Mouse (Mus musculus) CH12.LX (cell line): Measurements from ENCODE around the gene Olfr427. TPM values are rescaled to one million over a fixed set of nuclear protein-coding genes. Genes with fewer than 3 reads are reported as not detected.

Experiments
- DNase-seq: peaks from one replicate; pipeline ENCODE4 v3.0.0-alpha.2; 2013; ENCODE audit errors: extremely low read depth
- H3K27ac ChIP-seq: 2 replicates; pipeline ENCODE4 v1.5.1; 2012; ENCODE audit warnings: low read depth, mild to moderate bottlenecking, control low read depth, moderate library complexity; ENCODE audit not compliant: insufficient read depth
- H3K27me3 ChIP-seq: replicated peaks from 2 replicates; pipeline ENCODE3; 2012; ENCODE audit warnings: inconsistent platforms
- H3K36me3 ChIP-seq, 2 experiments: replicated peaks in 1 of 2; 2 replicates each; pipeline versions ENCODE3 to v1.6.1; 2012; ENCODE audit warnings: inconsistent platforms in 1 of 2, low read length in 1 of 2, mild to moderate bottlenecking in 1 of 2, mixed read lengths in 1 of 2, moderate library complexity in 1 of 2; ENCODE audit not compliant: control insufficient read depth in 1 of 2, insufficient read depth in 1 of 2
- H3K4me1 ChIP-seq, 2 experiments: 2 replicates each; pipeline ENCODE4 v1.6.1; 2012; ENCODE audit warnings: inconsistent platforms in 1 of 2, moderate library complexity in 1 of 2; ENCODE audit not compliant: insufficient read depth in 2 of 2, control insufficient read depth in 1 of 2
- H3K4me2 ChIP-seq: 2 replicates; pipeline ENCODE4 v1.6.1; 2012; ENCODE audit warnings: low read depth, mild to moderate bottlenecking, control low read depth; ENCODE audit not compliant: poor library complexity, insufficient read depth, severe bottlenecking
- H3K4me3 ChIP-seq, 3 experiments: fragments of 150-350 bp in 1 of 3; sonication (generic) in 1 of 3; replicated peaks in 1 of 3; 2 replicates each; pipeline versions ENCODE3 to v1.5.1; 2011 to 2012; ENCODE audit warnings: low read depth in 2 of 3, low read length in 2 of 3, mild to moderate bottlenecking in 2 of 3, moderate library complexity in 2 of 3, control low read depth in 1 of 3, improper control_type of control experiment in 1 of 3, inconsistent platforms in 1 of 3, mixed read lengths in 1 of 3; ENCODE audit not compliant: poor library complexity in 1 of 3
- H3K79me2 ChIP-seq: replicated peaks from 2 replicates; pipeline ENCODE4 v1.6.1; 2012; ENCODE audit warnings: mild to moderate bottlenecking, moderate library complexity; ENCODE audit not compliant: control insufficient read depth, poor library complexity, insufficient read depth, severe bottlenecking; ENCODE audit errors: extremely low read depth
- H3K9ac ChIP-seq: 2 replicates; pipeline ENCODE4 v1.6.1; 2012; ENCODE audit warnings: low read depth, mild to moderate bottlenecking, control low read depth, moderate library complexity; ENCODE audit not compliant: insufficient read depth
- H3K9me3 ChIP-seq: replicated peaks from 2 replicates; pipeline ENCODE3; 2012; ENCODE audit warnings: low read length, inconsistent platforms, mixed read lengths
- CHD1 ChIP-seq: IDR thresholded peaks from 2 replicates; pipeline ENCODE4 v1.6.1; 2012; ENCODE audit warnings: low read depth, low read length, improper control_type of control experiment, inconsistent platforms
- CTCF ChIP-seq, 2 experiments: IDR thresholded peaks in 1 of 2; conservative IDR thresholded peaks in 1 of 2; 2 replicates each; pipeline ENCODE4 v1.5.1; 2011 to 2012; ENCODE audit warnings: low read depth in 2 of 2, low read length in 2 of 2, improper control_type of control experiment in 1 of 2, inconsistent platforms in 1 of 2, mild to moderate bottlenecking in 1 of 2, moderate library complexity in 1 of 2
- EP300 ChIP-seq: IDR thresholded peaks from 2 replicates; pipeline ENCODE4 v1.6.1; 2011; ENCODE audit warnings: low read length, improper control_type of control experiment
- ETS1 ChIP-seq: conservative IDR thresholded peaks from 2 replicates; pipeline ENCODE4 v1.6.1; 2012; ENCODE audit warnings: low read depth, mild to moderate bottlenecking, inconsistent platforms, low read length, improper control_type of control experiment, moderate library complexity
- HCFC1 ChIP-seq: IDR thresholded peaks from 2 replicates; pipeline ENCODE4 v1.6.1; 2012; ENCODE audit warnings: low read depth, mild to moderate bottlenecking, inconsistent platforms, low read length, improper control_type of control experiment
- IRF4 ChIP-seq: IDR thresholded peaks from 2 replicates; pipeline ENCODE4 v1.6.1; 2014; ENCODE audit warnings: low read depth, mild to moderate bottlenecking, inconsistent platforms, low read length, improper control_type of control experiment
- JUN ChIP-seq: IDR thresholded peaks from 2 replicates; pipeline ENCODE4 v1.6.1; 2011; ENCODE audit warnings: low read depth, mild to moderate bottlenecking, low read length, improper control_type of control experiment, moderate library complexity; ENCODE audit not compliant: insufficient read depth
- KAT2A ChIP-seq: IDR thresholded peaks from 2 replicates; pipeline ENCODE4 v1.6.1; 2012; ENCODE audit warnings: low read length, improper control_type of control experiment, inconsistent platforms; ENCODE audit not compliant: insufficient replicate concordance
- MAZ ChIP-seq: IDR thresholded peaks from 2 replicates; pipeline ENCODE4 v1.6.1; 2012; ENCODE audit warnings: low read depth, mild to moderate bottlenecking, inconsistent platforms, low read length, improper control_type of control experiment, moderate library complexity
- NRF1 ChIP-seq: IDR thresholded peaks from 2 replicates; pipeline ENCODE4 v1.6.1; 2014; ENCODE audit warnings: low read depth, mild to moderate bottlenecking, inconsistent platforms, low read length, improper control_type of control experiment, moderate library complexity
- POLR2A ChIP-seq: IDR thresholded peaks from 2 replicates; pipeline ENCODE4 v1.6.1; 2011; ENCODE audit warnings: low read depth, mild to moderate bottlenecking, improper control_type of control experiment, low read length
- POLR2AphosphoS2 ChIP-seq: IDR thresholded peaks from 2 replicates; pipeline ENCODE4 v1.6.1; 2011; ENCODE audit warnings: low read depth, low read length, improper control_type of control experiment
- RAD21 ChIP-seq: IDR thresholded peaks from 2 replicates; pipeline ENCODE4 v1.6.1; 2011; ENCODE audit warnings: low read depth, mild to moderate bottlenecking, low read length, improper control_type of control experiment, moderate library complexity
- SIN3A ChIP-seq: IDR thresholded peaks from 2 replicates; pipeline ENCODE4 v1.6.1; 2012; ENCODE audit warnings: low read length, improper control_type of control experiment, inconsistent platforms
- TBP ChIP-seq: conservative IDR thresholded peaks from 2 replicates; pipeline ENCODE4 v1.6.1; 2011; ENCODE audit warnings: low read depth, low read length, improper control_type of control experiment
- TCF12 ChIP-seq: IDR thresholded peaks from 2 replicates; pipeline ENCODE4 v1.6.1; 2014; ENCODE audit warnings: low read depth, mild to moderate bottlenecking, inconsistent platforms, low read length, improper control_type of control experiment
- UBTF ChIP-seq: IDR thresholded peaks from 2 replicates; pipeline ENCODE4 v1.6.1; 2012; ENCODE audit warnings: low read depth, mild to moderate bottlenecking, inconsistent platforms, low read length, improper control_type of control experiment, moderate library complexity
- USF1 ChIP-seq: IDR thresholded peaks from 2 replicates; pipeline ENCODE4 v1.6.1; 2014; ENCODE audit warnings: low read depth, mild to moderate bottlenecking, inconsistent platforms, low read length, improper control_type of control experiment
- ZKSCAN1 ChIP-seq: IDR thresholded peaks from 2 replicates; pipeline ENCODE4 v1.6.1; 2012; ENCODE audit warnings: low read depth, inconsistent platforms, low read length, improper control_type of control experiment, borderline replicate concordance
- ZMIZ1 ChIP-seq: IDR thresholded peaks from 2 replicates; pipeline ENCODE4 v1.6.1; 2012; ENCODE audit warnings: low read depth, mild to moderate bottlenecking, inconsistent platforms, low read length, improper control_type of control experiment
- ZNF384 ChIP-seq: IDR thresholded peaks from 2 replicates; pipeline ENCODE4 v1.6.1; 2012; ENCODE audit warnings: low read depth, low read length, improper control_type of control experiment, inconsistent platforms
- dilution Hi-C: fragments of 300-500 bp; cut with MboI; formaldehyde crosslinking; loops from 2 replicates; pipeline ENCODE4 v1.14.3; 2020; ENCODE audit warnings: low sequenced_read_pairs; ENCODE audit not compliant: extremely low pct_unique_long_range_greater_than_20kb, extremely low pct_ligation_motif_present
- in situ Hi-C: fragments of 300-500 bp; cut with MboI; formaldehyde crosslinking; loops from 3 replicates; pipeline ENCODE4 v1.14.3; 2019; ENCODE audit warnings: low sequenced_read_pairs, low pct_ligation_motif_present, low pct_unique_long_range_greater_than_20kb, mixed read lengths
- polyA plus RNA-seq: library from polyadenylated mRNA; unstranded; fragments of >175 nt; gene quantifications from 2 replicates; pipeline ENCODE4 v1.2.1, GENCODE M21; 2012; ENCODE audit warnings: low read depth; ENCODE audit not compliant: insufficient read length
- total RNA-seq, 2 experiments: library from RNA; depleted of rRNA; stranded (reverse); fragments of 300-350 nt in 1 of 2; fragments of >200 nt in 1 of 2; gene quantifications; 2 replicates each; pipeline ENCODE4 v1.2.3; 2012 to 2014

The Olfr427 gene
- total and polyA plus RNA-seq, 3 experiments = not detected

DNA sequence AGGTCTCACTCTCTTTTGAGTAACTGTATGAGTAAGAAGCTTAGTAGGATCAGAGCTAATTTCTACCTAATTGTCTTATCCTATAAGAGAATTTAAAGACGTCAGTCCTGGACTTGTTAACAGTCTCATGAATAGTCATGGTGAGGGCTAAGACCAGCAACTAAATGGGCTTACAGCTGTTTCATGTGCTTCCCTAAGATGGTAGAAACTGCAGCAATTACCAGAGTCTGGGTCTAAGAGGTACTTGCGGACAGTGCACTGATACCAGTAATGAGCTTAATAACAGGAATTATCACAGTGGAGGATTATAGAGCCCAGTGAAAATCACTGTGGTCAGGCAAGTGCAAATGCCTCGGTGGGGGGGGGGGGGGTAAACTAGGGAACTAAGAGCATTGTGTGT, 35.3 kb downstream of the Olfr427 start:
- dilution Hi-C loops = no loop called here
- no peak for TF ChIP-seq USF1
- TF ChIP-seq UBTF = no peak
- no peak for TF ChIP-seq MAZ
- no peak for TF ChIP-seq CTCF (conservative IDR thresholded peaks at IDR 0.05 in 1 of 2, IDR thresholded peaks at IDR 0.05 in 1 of 2; ENCODE audit: low read depth in 2 of 2, low read length in 2 of 2)
- no peak for TF ChIP-seq IRF4
- TF ChIP-seq ZNF384 = no peak
- no peak for TF ChIP-seq POLR2AphosphoS2
- no peak for TF ChIP-seq SIN3A
- TF ChIP-seq ZKSCAN1 = no peak
- no peak for TF ChIP-seq ZMIZ1
- no peak for TF ChIP-seq KAT2A
- no peak for TF ChIP-seq POLR2A
- TF ChIP-seq TBP = no peak
- no peak for TF ChIP-seq JUN
- TF ChIP-seq ETS1 = no peak
- no peak for TF ChIP-seq EP300
- no peak for TF ChIP-seq NRF1
- no peak for TF ChIP-seq HCFC1
- no peak for TF ChIP-seq TCF12
- TF ChIP-seq CHD1 = no peak

DNA sequence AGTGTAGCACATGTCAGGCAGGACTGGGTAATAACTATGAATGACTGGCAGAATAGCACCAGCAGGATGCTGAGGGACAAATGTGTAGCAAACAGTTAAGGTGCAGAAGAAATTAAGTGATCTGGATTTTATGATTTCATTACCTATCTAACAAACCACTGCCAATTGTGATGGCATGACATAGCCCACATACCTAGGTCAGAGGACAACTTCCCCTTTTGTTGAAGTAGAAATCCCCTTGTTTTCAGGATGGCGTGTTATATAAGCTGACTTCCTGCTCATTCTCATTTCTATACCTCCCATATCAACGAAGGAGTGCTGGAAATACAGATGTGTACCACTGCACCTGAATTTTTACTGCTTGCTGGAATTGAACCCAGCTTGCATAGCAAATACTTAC, 44.7 kb downstream of the Olfr427 start:
- Histone ChIP-seq H3K4me3 (no peak overlapping the region), H3K36me3 (no peaks in the 10 kb centered on the region), H3K27me3 (no peaks in the 10 kb centered on the region), H3K79me2 (no peaks in the 10 kb centered on the region), H3K4me2 (no peak overlapping the region), H3K9me3 (no peaks in the 10 kb centered on the region), H3K27ac (no peak overlapping the region), H3K9ac (no peak overlapping the region), H3K4me1 (peaks cover 3 to 16% of the 10 kb centered on the region in 2 experiments; a peak in 3 of 4 replicates)
- peak; percentile 33 for DNase-seq
- 0 out of 2 replicates have a peak, but pooled peaks have one; percentile 17 for TF ChIP-seq TCF12
- peak; percentile 40; the same call in 1 of the 2 replicates for TF ChIP-seq EP300
- no peak for TF ChIP-seq RAD21
- dilution Hi-C loops = no loop called here
- in situ Hi-C loops = no loop called here

More for the DNA sequence above, 35.3 kb downstream of the Olfr427 start:
- Histone ChIP-seq H3K9ac (no peak overlapping the region), H3K36me3 (no peaks in the 10 kb centered on the region), H3K4me3 (no peak overlapping the region), H3K9me3 (no peaks in the 10 kb centered on the region), H3K27me3 (no peaks in the 10 kb centered on the region), H3K27ac (no peak overlapping the region), H3K4me2 (no peak overlapping the region), H3K4me1 (peaks cover 0 to 2% of the 10 kb centered on the region in 2 experiments; a peak in 1 of 4 replicates), H3K79me2 (no peaks in the 10 kb centered on the region)
- no peak for DNase-seq
- in situ Hi-C loops = no loop called here
